Mouse (Mus musculus): ENCODE measurements at regions not wholly inside any gene's neighbourhood (a gene's known extent, or its start where the extent isn't known, plus 50 kb on each side); places are given as distances from the start of the nearest gene placed in this dataset.

DNA sequence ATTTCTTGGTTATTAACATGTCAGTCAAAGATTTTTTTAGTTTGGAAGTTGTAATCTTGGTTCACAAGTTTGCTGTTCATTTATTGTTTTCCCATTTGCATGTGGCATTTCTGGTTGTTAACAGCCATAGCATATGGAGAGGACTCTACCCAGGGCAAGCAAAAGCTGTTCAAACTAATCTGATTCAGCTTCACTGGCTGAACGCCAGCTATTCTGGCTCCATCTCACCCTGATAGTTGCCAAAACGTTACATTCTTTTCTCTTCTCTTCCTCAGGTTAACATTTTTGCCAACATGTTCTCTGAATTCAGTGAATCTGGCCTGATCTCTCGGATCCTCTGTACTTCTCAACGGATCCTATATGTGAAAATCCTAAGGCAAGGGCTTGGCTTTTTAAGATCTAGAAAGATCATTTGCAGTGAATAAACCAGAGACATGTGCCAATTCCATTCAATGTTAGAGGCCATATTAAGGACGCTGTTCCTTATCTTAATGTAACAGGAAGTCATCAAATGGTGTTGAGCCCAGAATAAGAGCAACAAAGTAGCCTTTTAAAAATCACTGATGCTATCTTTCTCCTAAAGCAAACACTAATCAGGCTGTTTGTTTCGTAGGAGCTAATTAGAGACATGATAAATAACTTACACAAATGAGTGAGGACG, 82.2 kb upstream of the Tac1 start:
- DNase-seq, result peak; percentile 57
- H3K36me3 ChIP-seq (ENCODE audit: insufficient read depth), result no peaks in the 10 kb centered on the region
- no peak overlapping the region for H3K4me2 ChIP-seq
- no peak; the same call in 1 of the 2 replicates for ATAC-seq (ENCODE audit: insufficient read depth)
- no peaks in the 10 kb centered on the region for H3K4me1 ChIP-seq (ENCODE audit: insufficient read depth)
- no peak overlapping the region for H3K27ac ChIP-seq (ENCODE audit: low read depth)
- H3K9me3 ChIP-seq (ENCODE audit: low read depth, low read length), result no peaks in the 10 kb centered on the region
- no peak overlapping the region for H3K9ac ChIP-seq
- 38% methylated on average over 7 of the region's 7 CpGs for WGBS
- TF ChIP-seq CTCF (IDR thresholded peaks at IDR 0.05; ENCODE audit: low read depth), result no peak
- H3K27me3 ChIP-seq (ENCODE audit: insufficient read depth, low read length), result no peaks in the 10 kb centered on the region
- H3K4me3 ChIP-seq (ENCODE audit: low read depth, low read length), result no peak overlapping the region

DNA sequence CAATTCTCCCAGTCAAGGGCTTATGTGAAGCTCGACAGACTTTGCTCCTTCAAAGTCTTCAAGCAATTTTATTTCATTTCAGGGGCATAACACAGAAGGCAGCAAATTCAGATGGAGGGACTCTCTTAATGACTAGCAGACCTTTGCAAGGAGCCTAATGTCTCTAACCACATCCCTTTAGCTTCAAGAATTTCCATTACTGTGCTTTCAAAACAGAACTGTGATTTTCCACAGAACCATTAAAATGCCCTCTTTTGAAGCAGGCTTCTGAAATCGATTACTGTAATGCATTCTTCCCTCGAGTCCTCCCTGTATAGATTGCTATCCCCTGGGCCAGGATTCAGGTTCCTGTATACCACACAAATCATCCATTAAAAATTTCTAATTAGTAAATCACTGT, 80.9 kb upstream of the Tac1 start:
- 65% methylated on average over 3 of the region's 3 CpGs for WGBS
- DNase-seq (no peak), ATAC-seq (ENCODE audit: insufficient read depth) (no peak)
- H3K9me3 ChIP-seq (ENCODE audit: low read depth, low read length), result no peaks in the 10 kb centered on the region
- TF ChIP-seq CTCF (IDR thresholded peaks at IDR 0.05; ENCODE audit: low read depth), result no peak
- no peak overlapping the region for H3K9ac ChIP-seq
- H3K4me1 ChIP-seq (ENCODE audit: insufficient read depth), result no peaks in the 10 kb centered on the region
- no peaks in the 10 kb centered on the region for H3K36me3 ChIP-seq (ENCODE audit: insufficient read depth)
- no peak overlapping the region for H3K27ac ChIP-seq (ENCODE audit: low read depth)
- no peaks in the 10 kb centered on the region for H3K27me3 ChIP-seq (ENCODE audit: insufficient read depth, low read length)
- no peak overlapping the region for H3K4me3 ChIP-seq (ENCODE audit: low read depth, low read length)
- H3K4me2 ChIP-seq, result no peak overlapping the region

DNA sequence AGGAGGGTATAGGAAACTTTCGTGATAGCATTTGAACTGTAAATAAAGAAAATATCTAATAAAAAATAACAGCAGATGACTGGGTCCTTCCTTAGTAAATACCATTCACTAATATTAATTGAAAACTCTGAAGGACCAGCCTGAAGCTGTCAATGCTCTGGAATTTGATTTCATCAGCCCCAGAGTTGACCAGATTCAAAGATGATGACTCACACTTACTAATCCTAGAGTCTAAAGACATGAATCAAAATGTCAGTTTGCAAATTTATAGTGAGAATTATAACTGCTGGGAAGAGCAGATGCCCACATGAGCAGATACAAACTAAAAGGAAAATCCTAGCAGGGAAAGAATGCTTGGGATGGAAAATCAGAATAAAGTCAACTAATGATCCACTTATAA, 77.8 kb upstream of the Tac1 start:
- no peak overlapping the region for H3K4me2 ChIP-seq
- no peak overlapping the region for H3K9ac ChIP-seq
- no peak for TF ChIP-seq CTCF (IDR thresholded peaks at IDR 0.05; ENCODE audit: low read depth)
- 77% methylated on average over 1 of the region's 1 CpGs for WGBS
- no peak overlapping the region for H3K27ac ChIP-seq (ENCODE audit: low read depth)
- H3K9me3 ChIP-seq (ENCODE audit: low read depth, low read length), result no peaks in the 10 kb centered on the region
- no peaks in the 10 kb centered on the region for H3K27me3 ChIP-seq (ENCODE audit: insufficient read depth, low read length)
- H3K36me3 ChIP-seq (ENCODE audit: insufficient read depth), result no peaks in the 10 kb centered on the region
- ATAC-seq (ENCODE audit: insufficient read depth) (no peak), DNase-seq (no peak)
- H3K4me1 ChIP-seq (ENCODE audit: insufficient read depth), result no peaks in the 10 kb centered on the region
- H3K4me3 ChIP-seq (ENCODE audit: low read depth, low read length), result no peak overlapping the region

DNA sequence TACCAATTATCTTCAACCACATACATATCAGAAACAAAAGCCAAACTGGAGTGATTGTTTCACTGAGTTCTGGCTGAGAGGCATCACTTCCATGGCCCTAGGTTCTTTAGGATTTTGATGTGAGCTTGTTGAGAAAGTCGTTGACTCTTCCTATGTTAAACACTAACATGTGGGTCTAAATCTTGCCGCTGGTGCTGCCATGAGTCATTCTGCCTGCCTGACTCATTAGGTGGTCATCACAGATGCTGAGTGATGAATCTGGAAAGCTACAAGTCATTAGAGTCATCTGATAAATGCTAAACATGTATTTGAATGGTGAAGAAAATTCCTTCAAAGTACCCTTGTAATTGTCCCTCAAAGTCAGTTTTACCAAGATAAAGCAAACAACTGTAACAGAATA, 60.4 kb upstream of the Tac1 start:
- Histone ChIP-seq H3K4me3 (ENCODE audit: low read depth, low read length) (no peak overlapping the region), H3K4me1 (ENCODE audit: insufficient read depth) (no peaks in the 10 kb centered on the region), H3K9ac (no peak overlapping the region), H3K27me3 (ENCODE audit: insufficient read depth, low read length) (no peaks in the 10 kb centered on the region), H3K4me2 (no peak overlapping the region), H3K9me3 (ENCODE audit: low read depth, low read length) (no peaks in the 10 kb centered on the region), H3K27ac (ENCODE audit: low read depth) (no peak overlapping the region), H3K36me3 (ENCODE audit: insufficient read depth) (no peaks in the 10 kb centered on the region)
- WGBS, result 56% methylated on average over 2 of the region's 2 CpGs
- ATAC-seq (ENCODE audit: insufficient read depth) (no peak), DNase-seq (no peak)
- TF ChIP-seq CTCF (IDR thresholded peaks at IDR 0.05; ENCODE audit: low read depth), result no peak

DNA sequence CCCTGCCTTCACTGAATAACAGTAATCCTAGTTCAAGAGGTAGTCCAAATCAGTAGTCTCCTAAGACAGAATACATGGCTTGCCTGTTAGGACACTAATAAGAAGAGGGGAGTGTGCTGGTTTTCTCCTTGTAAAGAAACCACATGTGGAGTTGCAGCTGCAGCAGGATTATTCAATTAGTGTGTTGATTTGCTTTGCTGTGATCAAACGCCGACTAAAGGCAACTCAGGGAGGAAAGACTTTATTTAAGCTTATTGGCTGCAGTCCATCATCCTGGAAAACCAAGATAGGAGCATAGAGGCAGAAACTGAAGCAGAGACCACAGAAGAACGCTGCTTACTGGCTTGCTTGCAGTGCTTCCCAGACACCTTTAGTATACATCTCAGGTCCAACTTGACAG, 57.9 kb upstream of the Tac1 start:
- H3K4me2 ChIP-seq, result no peak overlapping the region
- no peak overlapping the region for H3K9ac ChIP-seq
- no peak overlapping the region for H3K27ac ChIP-seq (ENCODE audit: low read depth)
- no peak for TF ChIP-seq CTCF (IDR thresholded peaks at IDR 0.05; ENCODE audit: low read depth)
- no peak overlapping the region for H3K4me3 ChIP-seq (ENCODE audit: low read depth, low read length)
- H3K36me3 ChIP-seq (ENCODE audit: insufficient read depth), result no peaks in the 10 kb centered on the region
- no peaks in the 10 kb centered on the region for H3K9me3 ChIP-seq (ENCODE audit: low read depth, low read length)
- H3K27me3 ChIP-seq (ENCODE audit: insufficient read depth, low read length), result no peaks in the 10 kb centered on the region
- WGBS, result 42% methylated on average over 3 of the region's 3 CpGs
- peak; percentile 27 for DNase-seq
- H3K4me1 ChIP-seq (ENCODE audit: insufficient read depth), result no peaks in the 10 kb centered on the region
- ATAC-seq (ENCODE audit: insufficient read depth), result no peak

All from lung, embryonic 14.5 days (tissue).